22 mouse cellular contexts compared by ENCODE assay signal in genomic region chr12:51143196-51143595, GRCm38 (mm10).
A peak's percentile ranks its signal among the peaks of the same experiment; 100 is the strongest.
DNase-seq lines count a peak whose midpoint lies in the region; ATAC-seq lines count a peak whose summit lies in the region.
"Had no signal": no experiment of that assay in that cellular context is flagged by ENCODE, and none has a peak within 500 bp of the region (broad histone marks: within the 10 kb centered on the region; RNA-seq: fewer than 3 reads in every experiment).

No protein-coding gene starts in this region.

- H3K36me3 ChIP-seq in stomach, embryonic 16.5 days (ENCODE audit: control insufficient read depth, insufficient read depth, low read length), result no peaks in the 10 kb centered on the region
- H3K36me3 ChIP-seq in intestine, embryonic 15.5 days, result no peaks in the 10 kb centered on the region
- H3K36me3 ChIP-seq: heart, embryonic 12.5 days; limb, embryonic 13.5 days; liver, embryonic 15.5 days had no signal

- ATAC-seq in stomach, embryonic 16.5 days (ENCODE audit: insufficient read depth, low FRiP score), result no peak
- ATAC-seq in intestine, embryonic 15.5 days, result no peak
- no peak for ATAC-seq in megakaryocyte, adult 5-6 weeks (ENCODE audit: poor library complexity, severe bottlenecking)
- ATAC-seq: forebrain, embryonic 14.5 days; hindbrain, embryonic 16.5 days; lung, postnatal 0 days had no signal

- peak; percentile 62 for DNase-seq in left cerebral cortex, adult 11 months (ENCODE audit: low spot score)
- no peak for DNase-seq in left cerebral cortex, postnatal 4 days
- DNase-seq in frontal cortex, postnatal 36 days (ENCODE audit: low spot score in 2 of 2), result peak; percentile 69 to 81
- DNase-seq in left cerebral cortex, postnatal 14 days (ENCODE audit: low spot score in 2 of 2), result peak; percentile 43 to 69
- DNase-seq in gastrocnemius, adult 18-20 months (ENCODE audit: low spot score), result no peak
- DNase-seq: adrenal gland, adult 8-10 months; B cell, adult 2 months; cerebellum, adult 11 months; cerebellum, postnatal 25 days; kidney, adult 11 months; kidney, postnatal 36 days had no signal

- peak overlapping the region; percentile 3; the same call in 1 of the 2 replicates for H3K27ac ChIP-seq in stomach, embryonic 16.5 days (ENCODE audit: low read length)
- H3K27ac ChIP-seq in intestine, embryonic 15.5 days, result no peak overlapping the region
- H3K27ac ChIP-seq: limb, embryonic 13.5 days; liver, embryonic 15.5 days had no signal

- WGBS in stomach, embryonic 16.5 days, result 45% methylated on average over 3 of the region's 3 CpGs
- 49% methylated on average over 3 of the region's 3 CpGs for WGBS in intestine, embryonic 15.5 days

- H3K9ac ChIP-seq in stomach, embryonic 16.5 days (ENCODE audit: low read length), result no peak overlapping the region
- H3K9ac ChIP-seq in intestine, embryonic 15.5 days, result no peak overlapping the region
- H3K9ac ChIP-seq: heart, embryonic 12.5 days; limb, embryonic 13.5 days; liver, embryonic 15.5 days had no signal

- H3K4me3 ChIP-seq in stomach, embryonic 16.5 days (replicated peaks; ENCODE audit: low read length), result no peak overlapping the region
- H3K4me3 ChIP-seq in intestine, embryonic 15.5 days (replicated peaks), result no peak overlapping the region
- H3K4me3 ChIP-seq: erythroblast, embryonic 14.5 days; heart, embryonic 12.5 days; limb, embryonic 13.5 days; liver, embryonic 15.5 days; megakaryocyte, embryonic 14.5 days had no signal

- H3K4me2 ChIP-seq in stomach, embryonic 16.5 days (ENCODE audit: low read depth, low read length), result no peak overlapping the region
- no peak overlapping the region for H3K4me2 ChIP-seq in intestine, embryonic 15.5 days (replicated peaks)
- H3K4me2 ChIP-seq: heart, embryonic 12.5 days; limb, embryonic 13.5 days; liver, embryonic 15.5 days had no signal

- intact Hi-C loops in left cerebral cortex, postnatal 4 days (cut with DNase I), result no loop called here
- intact Hi-C loops in left cerebral cortex, postnatal 14 days (cut with DNase I), result no loop called here

- H3K4me1 ChIP-seq in stomach, embryonic 16.5 days (ENCODE audit: control insufficient read depth, insufficient read depth, low read length), result peaks cover under 1% of the 10 kb centered on the region; the same call in 1 of the 2 replicates
- H3K4me1 ChIP-seq in intestine, embryonic 15.5 days (replicated peaks), result no peaks in the 10 kb centered on the region
- H3K4me1 ChIP-seq: heart, embryonic 12.5 days; limb, embryonic 13.5 days; liver, embryonic 15.5 days; megakaryocyte, embryonic 14.5 days had no signal

- H3K9me3 ChIP-seq in stomach, embryonic 16.5 days (replicated peaks; ENCODE audit: control insufficient read depth, low read length), result no peaks in the 10 kb centered on the region
- no peaks in the 10 kb centered on the region for H3K9me3 ChIP-seq in intestine, embryonic 15.5 days
- H3K9me3 ChIP-seq: heart, embryonic 12.5 days; limb, embryonic 13.5 days; liver, embryonic 15.5 days had no signal

- H3K27me3 ChIP-seq in stomach, embryonic 16.5 days (ENCODE audit: control insufficient read depth, insufficient read depth, low read length), result no peaks in the 10 kb centered on the region
- H3K27me3 ChIP-seq in intestine, embryonic 15.5 days (replicated peaks), result no peaks in the 10 kb centered on the region
- H3K27me3 ChIP-seq: heart, embryonic 12.5 days; limb, embryonic 13.5 days; liver, embryonic 15.5 days; megakaryocyte, embryonic 14.5 days had no signal

Comparison
In these comparisons a context has a peak if more than half of its experiments do, and no peak if none do; other contexts are left out.
1. DNase-seq: peak in left cerebral cortex, adult 11 months (single experiment), frontal cortex, postnatal 36 days (2 of 2) and left cerebral cortex, postnatal 14 days (2 of 2); none in left cerebral cortex, postnatal 4 days (single experiment) and gastrocnemius, adult 18-20 months (single experiment).